In genomic region chr4:62409615-62410014, GRCm38 (mm10) we compare ENCODE assay signal across 9 mouse cellular contexts. TPM values are rescaled to one million over a fixed set of nuclear protein-coding genes. Genes with fewer than 3 reads are reported as not detected.
DNase-seq lines count a peak whose midpoint lies in the region; ATAC-seq lines count a peak whose summit lies in the region.
"Had no signal": no experiment of that assay in that cellular context is flagged by ENCODE, and none has a peak within 500 bp of the region (broad histone marks: within the 10 kb centered on the region; RNA-seq: fewer than 3 reads in every experiment).

No protein-coding gene starts in this region.

- H3K4me2 ChIP-seq in heart, embryonic 13.5 days = peak overlapping the region; percentile 86
- peak overlapping the region; percentile 64 for H3K4me2 ChIP-seq in hindbrain, embryonic 11.5 days (replicated peaks; ENCODE audit: low read depth, low read length)
- H3K4me2 ChIP-seq in midbrain, embryonic 12.5 days (replicated peaks) = peak overlapping the region; percentile 62

- no peaks in the 10 kb centered on the region for H3K9me3 ChIP-seq in heart, embryonic 13.5 days
- no peaks in the 10 kb centered on the region for H3K9me3 ChIP-seq in hindbrain, embryonic 11.5 days (ENCODE audit: control insufficient read depth, low read length)
- H3K9me3 ChIP-seq in midbrain, embryonic 12.5 days = no peaks in the 10 kb centered on the region

- intact Hi-C loops in heart, postnatal 14 days (cut with DNase I) = loop anchor here (5.0 to 10.0 kb wide), 5 partner anchors 67 to 205 kb away; partner anchors contain the start of genes Alad and Hdhd3

- peak overlapping the region; percentile 96 for H3K9ac ChIP-seq in heart, embryonic 13.5 days
- peak overlapping the region; percentile 86 for H3K9ac ChIP-seq in hindbrain, embryonic 11.5 days (ENCODE audit: low read depth, low read length)
- H3K9ac ChIP-seq in midbrain, embryonic 12.5 days (replicated peaks) = peak overlapping the region; percentile 86

- H3K27me3 ChIP-seq in heart, embryonic 13.5 days (replicated peaks) = no peaks in the 10 kb centered on the region
- no peaks in the 10 kb centered on the region for H3K27me3 ChIP-seq in hindbrain, embryonic 11.5 days (ENCODE audit: control insufficient read depth, insufficient read depth, low read length)
- H3K27me3 ChIP-seq in midbrain, embryonic 12.5 days = no peaks in the 10 kb centered on the region

- peaks cover 36% of the 10 kb centered on the region for H3K4me1 ChIP-seq in heart, embryonic 13.5 days
- no peaks in the 10 kb centered on the region; the same call in 1 of the 2 replicates for H3K4me1 ChIP-seq in hindbrain, embryonic 11.5 days (replicated peaks; ENCODE audit: control insufficient read depth, insufficient read depth, low read length)
- H3K4me1 ChIP-seq in midbrain, embryonic 12.5 days = peaks cover 28% of the 10 kb centered on the region

- DNase-seq in heart, postnatal 14 days = no peak
- peak; percentile 29 for DNase-seq in ES-CJ7 (ENCODE audit: low read depth, low spot score)
- no peak for DNase-seq in hindbrain, embryonic 11.5 days (ENCODE audit: low spot score)
- no peak for DNase-seq in adrenal gland, postnatal 36 days
- DNase-seq in thymus, postnatal 4 days = no peak
- no peak for DNase-seq in natural killer cell, adult 2 months (ENCODE audit: low spot score in 2 of 2)
- DNase-seq: kidney, postnatal 4 days had no signal

- H3K27ac ChIP-seq in heart, embryonic 13.5 days (replicated peaks) = peak overlapping the region; percentile 93
- no peak overlapping the region for H3K27ac ChIP-seq in hindbrain, embryonic 11.5 days (ENCODE audit: low read depth, low read length)
- H3K27ac ChIP-seq in midbrain, embryonic 12.5 days (replicated peaks) = no peak overlapping the region

- H3K36me3 ChIP-seq in heart, embryonic 13.5 days = peaks cover 40% of the 10 kb centered on the region
- H3K36me3 ChIP-seq in hindbrain, embryonic 11.5 days (ENCODE audit: control insufficient read depth, insufficient read depth, low read length) = peaks cover 2% of the 10 kb centered on the region; the same call in 1 of the 2 replicates
- peaks cover 34% of the 10 kb centered on the region for H3K36me3 ChIP-seq in midbrain, embryonic 12.5 days

- H3K4me3 ChIP-seq in heart, embryonic 13.5 days = peak overlapping the region; percentile 91
- H3K4me3 ChIP-seq in hindbrain, embryonic 11.5 days (ENCODE audit: low read depth, low read length) = peak overlapping the region; percentile 61
- peak overlapping the region; percentile 85 for H3K4me3 ChIP-seq in midbrain, embryonic 12.5 days

- no peak for ATAC-seq in heart, embryonic 13.5 days (ENCODE audit: extremely low read depth, insufficient number of reproducible peaks, low FRiP score, low TSS enrichment)
- no peak for ATAC-seq in hindbrain, embryonic 11.5 days (ENCODE audit: low FRiP score)
- ATAC-seq in midbrain, embryonic 12.5 days (ENCODE audit: low FRiP score, low read depth) = no peak

- WGBS in heart, embryonic 13.5 days = 40% methylated on average over 6 of the region's 6 CpGs
- WGBS in hindbrain, embryonic 11.5 days = 46% methylated on average over 6 of the region's 6 CpGs
- WGBS in midbrain, embryonic 12.5 days = 40% methylated on average over 6 of the region's 6 CpGs

RNA-seq across cellular contexts. Expression of gene Prpf4, which starts 1.0 kb away (rescaled TPM):
- 11.6 and 13.8 TPM in 2 replicates for polyA plus RNA-seq in heart, embryonic 13.5 days (2015; fragmentation: Nextera tagmentation; extraction: Ambion mirVana)
- 10 to 100 TPM in 1 of 2 experiments, 1 to 10 TPM in 1; 9.7 to 10.7 TPM for total RNA-seq in heart, postnatal 14 days (2021)
- polyA plus RNA-seq in hindbrain, embryonic 11.5 days (2014; fragmentation: Nextera tagmentation; extraction: Ambion mirVana) = 25.5 and 28.1 TPM in 2 replicates
- 25.3 and 26.4 TPM in 2 replicates for polyA plus RNA-seq in midbrain, embryonic 12.5 days (2016; fragmentation: Nextera tagmentation; extraction: Ambion mirVana)
- total RNA-seq in adrenal gland, postnatal 36 days (2021) = 10 to 100 TPM; 25.3 to 27.4 TPM

RNA-seq across cellular contexts. Expression of gene Cdc26, which starts 1.2 kb away (rescaled TPM):
- polyA plus RNA-seq in heart, embryonic 13.5 days (2015; fragmentation: Nextera tagmentation; extraction: Ambion mirVana) = 82.1 and 85.2 TPM in 2 replicates
- 10 to 100 TPM; 42.3 to 44.4 TPM for total RNA-seq in heart, postnatal 14 days (2021)
- 177 and 178 TPM in 2 replicates for polyA plus RNA-seq in hindbrain, embryonic 11.5 days (2014; fragmentation: Nextera tagmentation; extraction: Ambion mirVana)
- polyA plus RNA-seq in midbrain, embryonic 12.5 days (2016; fragmentation: Nextera tagmentation; extraction: Ambion mirVana) = 146 and 157 TPM in 2 replicates
- 10 to 100 TPM; 61.6 to 78.0 TPM for total RNA-seq in adrenal gland, postnatal 36 days (2021)

RNA-seq across cellular contexts. Expression of gene Rnf183, which starts 25.4 kb away (rescaled TPM):
- polyA plus RNA-seq in heart, embryonic 13.5 days (2015; fragmentation: Nextera tagmentation; extraction: Ambion mirVana) = not detected in 2 replicates
- not detected for total RNA-seq in heart, postnatal 14 days (2021)
- not detected in 2 replicates for polyA plus RNA-seq in hindbrain, embryonic 11.5 days (2014; fragmentation: Nextera tagmentation; extraction: Ambion mirVana)
- 0.13 and 0.41 TPM in 2 replicates for polyA plus RNA-seq in midbrain, embryonic 12.5 days (2016; fragmentation: Nextera tagmentation; extraction: Ambion mirVana)
- under 1 TPM in 1 of 2 experiments, not detected in 1; 0.56 TPM for total RNA-seq in adrenal gland, postnatal 36 days (2021)

RNA-seq across cellular contexts. Expression of gene Slc31a1, which starts 49.1 kb away (rescaled TPM):
- 41.2 and 42.4 TPM in 2 replicates for polyA plus RNA-seq in heart, embryonic 13.5 days (2015; fragmentation: Nextera tagmentation; extraction: Ambion mirVana)
- 10 to 100 TPM; 25.9 to 28.5 TPM for total RNA-seq in heart, postnatal 14 days (2021)
- polyA plus RNA-seq in hindbrain, embryonic 11.5 days (2014; fragmentation: Nextera tagmentation; extraction: Ambion mirVana) = 45.0 and 49.8 TPM in 2 replicates
- 48.1 and 48.6 TPM in 2 replicates for polyA plus RNA-seq in midbrain, embryonic 12.5 days (2016; fragmentation: Nextera tagmentation; extraction: Ambion mirVana)
- total RNA-seq in adrenal gland, postnatal 36 days (2021) = 10 to 100 TPM; 45.7 to 48.4 TPM

RNA-seq across cellular contexts. Expression of gene Fkbp15, which starts 49.3 kb away (rescaled TPM):
- polyA plus RNA-seq in heart, embryonic 13.5 days (2015; fragmentation: Nextera tagmentation; extraction: Ambion mirVana) = 16.7 and 17.8 TPM in 2 replicates
- total RNA-seq in heart, postnatal 14 days (2021) = 10 to 100 TPM; 19.5 to 23.6 TPM
- polyA plus RNA-seq in hindbrain, embryonic 11.5 days (2014; fragmentation: Nextera tagmentation; extraction: Ambion mirVana) = 21.2 and 22.8 TPM in 2 replicates
- 24.5 and 27.5 TPM in 2 replicates for polyA plus RNA-seq in midbrain, embryonic 12.5 days (2016; fragmentation: Nextera tagmentation; extraction: Ambion mirVana)
- 10 to 100 TPM; 31.8 to 36.3 TPM for total RNA-seq in adrenal gland, postnatal 36 days (2021)
